Mouse (Mus musculus): ENCODE results near the gene Ctsk. TPM values are rescaled to one million over a fixed set of nuclear protein-coding genes. Genes with fewer than 3 reads are reported as not detected.

Gene Ctsk
- 4.2 and 5.2 TPM in 2 replicates for polyA plus RNA-seq (2015; fragmentation: Nextera tagmentation; extraction: Ambion mirVana)

DNA sequence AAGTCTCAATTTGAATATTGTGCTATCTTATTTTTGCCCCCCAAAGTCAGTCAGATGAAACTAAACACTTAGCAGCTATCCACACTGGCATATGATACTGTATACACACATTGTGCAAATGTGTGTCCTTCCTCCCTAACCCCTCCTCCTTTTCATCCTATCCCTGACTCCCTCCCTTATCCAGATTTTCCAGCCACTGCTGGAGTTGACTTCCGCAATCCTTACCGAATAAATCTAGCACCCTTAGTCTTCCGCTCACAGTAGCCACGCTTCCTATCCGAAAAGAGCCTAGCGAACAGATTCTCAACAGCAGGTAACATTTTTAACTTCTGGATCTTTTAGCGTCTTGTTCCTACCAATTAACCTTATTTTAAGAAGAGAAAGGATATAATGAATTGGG is at the start of gene Ctsk:
TSS of gene Ctsk (plus strand) at position 233 of the 400 bp plus-strand sequence.
- Histone ChIP-seq H3K4me2 (no peak within 1 kb of the TSS), H3K9ac (no peak within 1 kb of the TSS), H3K4me1 (no peaks in the 10 kb centered on the region), H3K9me3 (no peaks in the 10 kb centered on the region), H3K36me3 (peaks cover 25% of the 10 kb centered on the region), H3K4me3 (no peak within 1 kb of the TSS), H3K27ac (no peak within 1 kb of the TSS), H3K27me3 (no peaks in the 10 kb centered on the region)
- WGBS, result 73% methylated on average over 7 of the region's 7 CpGs
- no peak for ATAC-seq (ENCODE audit: borderline replicate concordance, extremely low read depth, low FRiP score, low TSS enrichment)

DNA sequence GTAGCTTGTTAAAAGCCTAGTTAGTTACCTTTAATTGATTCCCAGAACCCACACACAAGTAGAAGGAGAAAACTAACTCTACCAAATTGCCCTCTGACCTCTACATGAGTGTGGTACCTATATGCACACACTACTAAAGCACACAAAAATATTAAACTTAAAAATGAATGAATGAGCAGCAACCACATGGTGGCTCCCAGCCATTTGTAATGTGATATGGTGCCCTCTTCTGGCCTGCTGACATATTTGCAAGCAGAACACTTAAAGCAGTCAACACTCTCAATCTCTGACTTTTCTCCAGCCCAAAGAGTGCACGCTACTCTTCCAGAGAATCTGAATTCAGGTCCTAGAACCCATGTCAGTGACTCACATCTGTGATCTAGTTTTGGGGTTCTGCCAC is 48.6 kb upstream of the Ctsk start:
- ATAC-seq (ENCODE audit: borderline replicate concordance, extremely low read depth, low FRiP score, low TSS enrichment), result no peak
- H3K4me2 ChIP-seq, result no peak overlapping the region
- no peaks in the 10 kb centered on the region for H3K9me3 ChIP-seq
- no peak overlapping the region for H3K4me3 ChIP-seq
- 51% methylated on average over 1 of the region's 1 CpGs for whole genome bisulfite sequencing
- H3K27me3 ChIP-seq, result no peaks in the 10 kb centered on the region
- H3K9ac ChIP-seq, result no peak overlapping the region
- H3K4me1 ChIP-seq, result no peaks in the 10 kb centered on the region
- no peak overlapping the region for H3K27ac ChIP-seq
- peaks cover 33% of the 10 kb centered on the region for H3K36me3 ChIP-seq

DNA sequence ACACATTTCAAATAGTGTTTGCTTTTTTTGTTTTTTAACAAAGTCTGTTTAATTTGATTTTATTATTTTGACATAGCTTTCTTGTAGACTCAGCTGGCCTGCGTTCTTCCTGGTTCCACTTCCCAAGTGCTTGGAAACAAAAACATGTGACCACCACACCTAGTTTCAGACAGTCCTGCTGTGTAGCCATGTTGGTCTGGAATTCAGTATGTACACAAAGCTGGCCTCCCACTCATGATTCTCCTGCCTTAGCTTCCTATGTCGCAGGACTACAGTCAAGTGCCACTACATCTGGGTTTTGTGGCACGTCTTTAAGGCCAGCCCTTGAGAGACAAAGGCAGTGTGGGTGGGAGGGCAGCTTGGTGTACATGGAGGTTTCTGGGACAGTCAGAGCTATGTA is 48.1 kb upstream of the Ctsk start:
- H3K27ac ChIP-seq, result no peak overlapping the region
- 79% methylated on average over 3 of the region's 3 CpGs for WGBS
- H3K9ac ChIP-seq, result no peak overlapping the region
- H3K4me3 ChIP-seq, result no peak overlapping the region
- H3K9me3 ChIP-seq, result no peaks in the 10 kb centered on the region
- no peaks in the 10 kb centered on the region for H3K27me3 ChIP-seq
- ATAC-seq (ENCODE audit: borderline replicate concordance, extremely low read depth, low FRiP score, low TSS enrichment), result no peak
- peaks cover 33% of the 10 kb centered on the region for H3K36me3 ChIP-seq
- H3K4me1 ChIP-seq, result no peaks in the 10 kb centered on the region
- no peak overlapping the region for H3K4me2 ChIP-seq

DNA sequence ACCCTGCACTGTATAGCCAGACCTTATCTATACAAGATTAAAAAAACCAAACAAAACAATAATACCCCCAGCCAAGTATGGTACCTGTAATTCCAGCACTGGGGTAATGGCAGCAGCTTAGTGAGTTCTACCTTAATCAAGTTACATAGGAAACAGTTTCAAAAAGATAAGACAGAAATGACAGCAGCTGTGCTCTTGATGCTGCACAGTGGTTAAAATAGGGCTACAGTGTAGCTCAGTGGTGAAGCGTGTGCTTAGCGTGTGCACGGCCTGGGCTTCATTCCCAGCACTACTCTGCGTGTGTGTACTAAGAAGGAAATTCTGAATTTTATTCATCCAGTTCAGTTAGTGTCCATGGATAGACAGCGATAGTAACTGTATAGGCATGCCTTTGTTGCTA is 42.7 kb upstream of the Ctsk start:
- H3K27me3 ChIP-seq, result no peaks in the 10 kb centered on the region
- H3K4me2 ChIP-seq, result no peak overlapping the region
- H3K9ac ChIP-seq, result no peak overlapping the region
- no peaks in the 10 kb centered on the region for H3K4me1 ChIP-seq
- H3K36me3 ChIP-seq, result peaks cover 24% of the 10 kb centered on the region
- ATAC-seq (ENCODE audit: borderline replicate concordance, extremely low read depth, low FRiP score, low TSS enrichment), result no peak
- no peaks in the 10 kb centered on the region for H3K9me3 ChIP-seq
- no peak overlapping the region for H3K27ac ChIP-seq
- no peak overlapping the region for H3K4me3 ChIP-seq
- 99% methylated on average over 5 of the region's 5 CpGs for WGBS

DNA sequence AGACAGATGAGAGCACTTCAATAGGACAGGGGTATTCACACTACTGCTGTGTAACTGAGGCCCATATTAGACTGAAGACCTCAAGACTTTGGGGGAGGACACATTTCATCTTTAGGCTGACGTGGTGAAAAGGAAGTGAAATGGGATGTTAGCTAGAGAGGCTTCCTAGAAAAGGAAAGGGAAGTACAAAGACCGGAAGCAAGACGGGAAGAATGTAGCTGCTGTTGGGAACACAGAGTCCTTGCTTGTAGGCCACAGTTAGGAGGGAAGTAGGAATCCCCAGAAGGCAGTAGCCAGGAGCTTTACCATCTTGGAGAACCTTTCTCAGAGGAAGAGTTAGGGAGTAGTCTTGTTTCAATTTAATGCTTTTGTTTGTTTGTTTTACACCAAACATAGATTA is 41.3 kb upstream of the Ctsk start:
- H3K36me3 ChIP-seq, result peaks cover 25% of the 10 kb centered on the region
- no peak overlapping the region for H3K4me2 ChIP-seq
- H3K27ac ChIP-seq, result no peak overlapping the region
- no peak for ATAC-seq (ENCODE audit: borderline replicate concordance, extremely low read depth, low FRiP score, low TSS enrichment)
- H3K4me3 ChIP-seq, result no peak overlapping the region
- WGBS, result 65% methylated on average over 3 of the region's 3 CpGs
- no peaks in the 10 kb centered on the region for H3K9me3 ChIP-seq
- H3K9ac ChIP-seq, result no peak overlapping the region
- H3K27me3 ChIP-seq, result no peaks in the 10 kb centered on the region
- no peaks in the 10 kb centered on the region for H3K4me1 ChIP-seq

DNA sequence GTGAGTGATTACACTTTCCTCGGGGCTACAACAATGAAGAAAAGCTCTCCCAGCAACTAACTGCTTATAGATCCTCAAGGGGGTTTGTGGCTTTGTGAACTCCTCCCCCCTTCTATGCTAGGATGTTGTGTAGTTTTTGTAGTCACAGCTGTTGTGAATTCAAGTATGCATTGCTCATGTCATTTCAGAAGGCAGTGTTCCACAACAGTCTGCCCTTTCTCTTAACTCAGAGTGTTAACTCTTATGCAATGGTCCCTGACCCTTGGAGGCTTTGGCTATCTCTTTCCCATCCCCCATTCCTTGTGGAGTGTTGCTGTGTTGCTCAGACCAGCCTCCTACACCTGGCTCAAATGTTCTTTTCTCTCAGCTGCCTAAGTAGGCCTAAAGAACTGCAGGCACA is 39.7 kb upstream of the Ctsk start:
- Histone ChIP-seq H3K4me3 (no peak overlapping the region), H3K4me1 (no peaks in the 10 kb centered on the region), H3K36me3 (peaks cover 21% of the 10 kb centered on the region), H3K9me3 (no peaks in the 10 kb centered on the region), H3K9ac (no peak overlapping the region), H3K4me2 (no peak overlapping the region), H3K27ac (no peak overlapping the region), H3K27me3 (no peaks in the 10 kb centered on the region)
- 85% methylated on average over 1 of the region's 1 CpGs for WGBS
- ATAC-seq (ENCODE audit: borderline replicate concordance, extremely low read depth, low FRiP score, low TSS enrichment), result no peak

DNA sequence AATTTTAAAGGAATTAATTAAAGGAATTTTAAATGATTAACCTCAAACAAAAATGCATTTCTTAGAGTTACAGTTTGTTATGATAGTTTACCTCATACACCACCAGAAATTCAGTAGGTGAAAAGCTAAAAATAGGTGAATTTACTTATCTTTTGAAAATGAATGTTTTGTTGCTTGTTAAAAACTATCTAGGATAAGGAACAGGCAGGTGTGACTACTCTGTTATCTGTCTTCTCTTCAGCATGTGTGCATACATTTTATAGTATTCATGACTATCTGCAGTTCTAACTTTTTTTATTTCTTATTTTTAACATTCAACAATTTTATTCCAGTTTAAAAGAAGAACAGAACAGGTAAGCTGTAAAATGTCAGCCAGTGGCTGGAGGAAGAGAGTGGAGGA is 35.2 kb upstream of the Ctsk start:
- Histone ChIP-seq H3K27ac (no peak overlapping the region), H3K4me3 (no peak overlapping the region), H3K9me3 (no peaks in the 10 kb centered on the region), H3K9ac (no peak overlapping the region), H3K4me2 (no peak overlapping the region), H3K4me1 (no peaks in the 10 kb centered on the region), H3K36me3 (peaks cover 31% of the 10 kb centered on the region), H3K27me3 (no peaks in the 10 kb centered on the region)
- no peak for ATAC-seq (ENCODE audit: borderline replicate concordance, extremely low read depth, low FRiP score, low TSS enrichment)

DNA sequence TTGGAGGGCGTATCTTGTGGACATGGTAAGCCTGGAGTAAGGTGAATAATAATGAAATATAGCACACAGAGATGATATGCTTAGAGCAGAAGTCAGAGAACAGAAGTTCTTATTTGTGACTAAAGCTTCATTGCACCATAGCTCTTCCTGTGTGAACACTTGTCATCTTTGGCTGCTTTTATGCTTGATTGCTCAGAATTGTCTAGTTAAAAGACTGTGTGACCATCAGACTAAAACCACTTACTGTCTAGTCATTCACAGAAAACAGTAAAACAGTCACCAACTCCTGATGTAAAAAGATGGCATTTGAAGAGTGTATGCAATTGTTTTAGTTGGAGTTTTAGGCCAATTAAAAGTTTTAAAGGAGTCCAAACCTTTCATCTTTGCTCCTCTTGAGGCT is 20.1 kb upstream of the Ctsk start:
- H3K9ac ChIP-seq, result no peak overlapping the region
- 93% methylated on average over 1 of the region's 1 CpGs for WGBS
- no peak overlapping the region for H3K27ac ChIP-seq
- H3K4me2 ChIP-seq, result no peak overlapping the region
- peaks cover 66% of the 10 kb centered on the region for H3K36me3 ChIP-seq
- H3K4me1 ChIP-seq, result no peaks in the 10 kb centered on the region
- no peak for ATAC-seq (ENCODE audit: borderline replicate concordance, extremely low read depth, low FRiP score, low TSS enrichment)
- no peaks in the 10 kb centered on the region for H3K9me3 ChIP-seq
- H3K27me3 ChIP-seq, result no peaks in the 10 kb centered on the region
- H3K4me3 ChIP-seq, result no peak overlapping the region

DNA sequence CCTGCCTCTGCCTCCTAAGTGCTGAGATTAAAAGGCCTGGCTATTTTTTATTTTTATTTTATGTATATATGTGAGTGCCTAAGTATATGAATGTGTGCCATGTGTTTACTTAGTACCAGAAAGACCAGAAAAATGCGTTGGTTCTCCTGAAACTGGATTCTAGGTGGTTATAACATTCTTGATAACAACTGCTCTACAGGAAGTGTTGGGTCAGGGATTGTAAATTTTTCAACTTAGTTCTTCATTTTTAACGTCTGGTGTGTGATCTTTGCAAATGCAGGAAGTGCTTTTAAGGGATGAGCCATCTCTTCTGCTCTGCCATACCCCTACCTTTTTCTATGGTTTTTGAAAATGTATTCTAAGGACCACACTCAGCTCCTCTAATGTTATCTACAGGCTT is 12.6 kb upstream of the Ctsk start:
- no peak overlapping the region for H3K4me2 ChIP-seq
- ATAC-seq (ENCODE audit: borderline replicate concordance, extremely low read depth, low FRiP score, low TSS enrichment), result no peak
- peaks cover 58% of the 10 kb centered on the region for H3K36me3 ChIP-seq
- H3K27ac ChIP-seq, result no peak overlapping the region
- H3K9me3 ChIP-seq, result no peaks in the 10 kb centered on the region
- no peaks in the 10 kb centered on the region for H3K27me3 ChIP-seq
- H3K4me3 ChIP-seq, result no peak overlapping the region
- H3K9ac ChIP-seq, result no peak overlapping the region
- WGBS, result 56% methylated on average over 2 of the region's 2 CpGs
- no peaks in the 10 kb centered on the region for H3K4me1 ChIP-seq

DNA sequence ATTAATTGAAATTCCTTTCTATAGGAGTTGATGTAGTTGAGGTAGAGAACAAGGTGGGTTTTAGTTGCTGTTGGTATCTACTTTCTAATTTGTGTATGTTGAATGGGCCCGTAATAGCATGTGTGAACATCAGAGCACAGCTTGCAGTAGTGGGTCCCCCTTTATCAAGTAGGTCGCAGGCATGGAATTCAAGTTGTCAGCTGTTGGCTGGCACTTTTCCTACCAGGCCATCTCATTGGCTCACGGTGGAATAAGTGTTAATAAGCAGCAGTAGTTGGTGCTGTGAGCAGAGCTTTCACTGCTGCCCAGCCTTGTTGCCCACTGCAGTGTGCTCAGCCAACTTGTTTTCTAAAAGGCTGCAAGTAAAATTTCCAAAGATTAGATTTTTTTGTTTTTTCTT is 10.4 kb upstream of the Ctsk start:
- H3K27me3 ChIP-seq, result no peaks in the 10 kb centered on the region
- H3K9ac ChIP-seq, result no peak overlapping the region
- no peak for ATAC-seq (ENCODE audit: borderline replicate concordance, extremely low read depth, low FRiP score, low TSS enrichment)
- no peaks in the 10 kb centered on the region for H3K4me1 ChIP-seq
- no peaks in the 10 kb centered on the region for H3K9me3 ChIP-seq
- 82% methylated on average over 3 of the region's 3 CpGs for WGBS
- no peak overlapping the region for H3K4me3 ChIP-seq
- H3K36me3 ChIP-seq, result peaks cover 65% of the 10 kb centered on the region
- no peak overlapping the region for H3K27ac ChIP-seq
- H3K4me2 ChIP-seq, result no peak overlapping the region

DNA sequence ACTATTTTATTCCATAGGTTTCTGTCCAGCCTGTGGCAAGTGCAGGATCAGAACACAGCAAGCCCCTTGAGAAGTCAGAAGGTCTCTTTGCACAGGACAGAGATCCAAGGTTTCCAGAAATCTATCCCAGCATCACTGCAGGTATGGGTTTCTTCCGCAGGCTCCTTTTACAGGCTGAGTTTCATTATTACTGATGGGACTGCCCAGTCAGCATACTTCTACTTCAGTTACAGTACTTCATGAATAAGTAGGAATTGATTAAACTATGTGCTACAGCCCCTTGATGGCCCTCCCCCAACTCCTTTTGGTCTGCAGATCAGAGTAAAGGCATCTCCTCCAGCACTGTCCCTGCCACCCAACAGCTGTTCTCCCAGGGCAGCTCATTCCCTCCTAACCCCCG is 8.8 kb upstream of the Ctsk start:
- no peak overlapping the region for H3K4me3 ChIP-seq
- H3K4me2 ChIP-seq, result no peak overlapping the region
- no peak for ATAC-seq (ENCODE audit: borderline replicate concordance, extremely low read depth, low FRiP score, low TSS enrichment)
- no peak overlapping the region for H3K9ac ChIP-seq
- H3K27me3 ChIP-seq, result no peaks in the 10 kb centered on the region
- 92% methylated on average over 2 of the region's 2 CpGs for WGBS
- no peaks in the 10 kb centered on the region for H3K4me1 ChIP-seq
- no peaks in the 10 kb centered on the region for H3K9me3 ChIP-seq
- peaks cover 73% of the 10 kb centered on the region for H3K36me3 ChIP-seq
- H3K27ac ChIP-seq, result no peak overlapping the region

DNA sequence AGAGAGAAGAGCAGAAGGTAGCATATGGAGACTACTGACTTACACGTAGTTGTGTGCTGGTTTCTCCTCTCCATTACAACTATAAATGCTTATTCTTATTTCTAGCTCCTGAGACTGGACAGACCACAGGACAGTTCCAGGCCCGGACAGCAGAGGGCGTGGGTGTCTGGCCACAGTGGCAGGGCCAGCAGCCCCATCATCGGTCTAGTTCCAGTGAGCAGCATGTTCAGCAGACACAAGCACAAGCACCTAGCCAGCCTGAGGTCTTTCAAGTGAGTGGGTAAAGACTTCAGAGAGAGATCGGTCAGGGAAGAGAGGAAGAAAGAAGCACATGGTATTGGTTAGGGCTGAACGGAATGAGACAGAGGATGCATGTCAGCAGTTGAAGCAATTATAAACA is 4.7 kb upstream of the Ctsk start:
- H3K36me3 ChIP-seq, result peaks cover 59% of the 10 kb centered on the region
- H3K9ac ChIP-seq, result no peak overlapping the region
- H3K4me1 ChIP-seq, result no peaks in the 10 kb centered on the region
- no peaks in the 10 kb centered on the region for H3K9me3 ChIP-seq
- no peak overlapping the region for H3K4me2 ChIP-seq
- H3K27ac ChIP-seq, result no peak overlapping the region
- no peak for ATAC-seq (ENCODE audit: borderline replicate concordance, extremely low read depth, low FRiP score, low TSS enrichment)
- no peak overlapping the region for H3K4me3 ChIP-seq
- no peaks in the 10 kb centered on the region for H3K27me3 ChIP-seq
- 59% methylated on average over 6 of the region's 6 CpGs for WGBS

DNA sequence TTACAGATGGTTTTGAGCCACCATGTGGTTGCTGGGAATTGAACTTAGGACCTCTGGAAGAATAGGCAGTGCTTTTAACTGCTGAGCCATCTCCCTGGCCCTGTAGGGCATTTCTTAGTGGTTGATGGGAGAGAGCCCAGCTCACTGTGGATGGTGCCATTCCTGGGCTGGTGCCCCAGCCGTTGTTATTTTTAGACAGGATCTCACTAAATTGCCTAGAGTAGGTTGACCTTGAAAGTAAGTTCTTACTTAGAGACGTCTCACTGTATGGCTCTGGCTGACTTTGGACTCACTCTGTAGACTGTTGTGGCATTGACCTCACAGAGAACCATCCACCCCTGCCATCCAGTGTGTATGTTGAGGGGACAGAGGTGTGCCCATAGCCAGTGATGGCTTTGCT is 827 bp upstream of the Ctsk start:
- 84% methylated on average over 2 of the region's 2 CpGs for WGBS
- H3K27ac ChIP-seq, result no peak overlapping the region

More for the DNA sequence above, 827 bp upstream of the Ctsk start:
- peaks cover 32% of the 10 kb centered on the region for H3K36me3 ChIP-seq
- no peak overlapping the region for H3K4me2 ChIP-seq
- no peaks in the 10 kb centered on the region for H3K4me1 ChIP-seq
- no peak for ATAC-seq (ENCODE audit: borderline replicate concordance, extremely low read depth, low FRiP score, low TSS enrichment)
- H3K9ac ChIP-seq, result no peak overlapping the region
- no peaks in the 10 kb centered on the region for H3K27me3 ChIP-seq
- no peak overlapping the region for H3K4me3 ChIP-seq
- no peaks in the 10 kb centered on the region for H3K9me3 ChIP-seq

Measured in lung, embryonic 15.5 days (tissue).